Mouse (Mus musculus) thymus, postnatal 25 days (tissue): ENCODE measurements around the gene Pde6h.

ENCODE experiments used
- DNase-seq: peaks from one replicate; pipeline ENCODE4 v3.0.0; 2022

The Pde6h gene

GRCm38 (mm10) chr6:136986019-136986418 is 62.4 kb downstream of the Pde6h start:
- no peak for DNase-seq

GRCm38 (mm10) chr6:136986718-136987117 is 63.1 kb downstream of the Pde6h start:
- no peak for DNase-seq

GRCm38 (mm10) chr6:136988536-136989060 is 65.0 kb downstream of the Pde6h start:
- no peak for DNase-seq

DNA sequence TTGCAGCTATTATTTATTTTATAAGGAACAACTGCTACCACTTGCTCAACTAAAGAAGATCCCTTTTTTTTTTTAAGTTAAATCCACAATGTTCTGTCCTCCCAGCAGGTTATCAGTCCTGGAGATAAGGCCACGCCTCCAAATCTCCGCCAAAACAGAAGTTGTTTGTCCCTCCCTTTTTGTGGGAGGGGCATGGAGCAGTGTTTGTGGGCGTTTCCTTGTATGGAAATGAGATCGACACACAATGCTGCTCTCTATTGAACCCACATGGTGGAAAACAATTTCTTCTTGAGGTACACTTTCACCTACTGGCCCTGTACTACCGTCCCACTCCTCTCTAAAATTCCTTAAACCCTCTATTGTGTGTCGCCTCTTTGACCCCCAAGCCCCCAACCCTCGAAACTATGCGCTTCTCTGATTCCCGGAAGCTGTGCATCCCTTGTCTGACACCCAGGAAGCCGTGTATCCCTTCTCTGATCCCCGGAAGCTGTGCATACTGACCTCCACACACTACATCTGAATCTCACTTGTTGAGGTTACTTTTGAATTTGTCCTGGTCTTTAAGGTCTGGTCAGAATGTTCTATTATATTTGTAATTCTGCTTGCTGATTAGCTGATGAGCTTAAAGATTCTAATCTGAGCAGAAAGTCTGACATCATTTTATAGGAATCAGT is 66.3 kb downstream of the Pde6h start:
- no peak for DNase-seq

GRCm38 (mm10) chr6:136990557-136990956 is 66.9 kb downstream of the Pde6h start:
- no peak for DNase-seq

- no peak for DNase-seq
Observed at GRCm38 (mm10) chr6:136993574-136993973, 69.9 kb downstream of the Pde6h start.

- no peak for DNase-seq
Observed at GRCm38 (mm10) chr6:136995533-136995932, 71.9 kb downstream of the Pde6h start.

- DNase-seq, result no peak
Observed at GRCm38 (mm10) chr6:136996336-136996735, 72.7 kb downstream of the Pde6h start.

- DNase-seq, result no peak
Observed at GRCm38 (mm10) chr6:136998181-136998580, 74.5 kb downstream of the Pde6h start.

GRCm38 (mm10) chr6:136999009-136999408 is 75.4 kb downstream of the Pde6h start:
- DNase-seq, result no peak

DNA sequence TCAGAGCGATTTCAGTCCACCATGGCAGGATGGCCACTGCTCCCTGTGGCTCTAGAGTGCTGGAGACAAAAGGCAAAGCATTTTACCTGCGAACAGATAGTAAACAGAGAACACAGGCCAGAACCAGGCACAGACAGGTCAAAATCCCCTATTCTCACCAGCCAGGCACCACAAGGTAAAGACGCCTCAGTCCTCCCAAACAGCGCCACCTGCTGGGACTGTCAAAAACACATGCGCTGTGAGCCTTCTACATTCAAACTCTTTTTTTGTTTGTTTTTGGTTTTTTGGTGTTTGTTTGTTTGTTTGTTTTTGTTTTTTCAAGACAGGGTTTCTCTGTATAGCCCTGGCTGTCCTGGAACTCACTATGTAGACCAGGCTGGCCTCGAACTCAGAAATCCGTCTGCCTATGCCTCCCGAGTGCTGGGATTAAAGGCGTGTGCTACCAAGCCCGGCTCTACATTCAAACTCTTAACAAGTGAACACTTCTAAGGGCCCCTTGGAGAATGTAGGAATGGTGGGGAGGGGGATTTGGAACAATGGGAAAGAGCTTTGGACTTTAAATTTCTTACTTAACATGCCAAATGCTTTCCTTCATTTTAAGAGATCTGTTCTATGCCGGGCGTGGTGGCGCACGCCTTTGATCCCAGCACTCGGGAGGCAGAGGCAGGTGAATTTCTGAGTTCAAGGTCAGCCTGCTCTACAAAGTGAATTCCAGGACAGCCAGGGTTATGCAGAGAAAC is 76.2 kb downstream of the Pde6h start:
- peak; percentile 21 for DNase-seq

GRCm38 (mm10) chr6:137000706-137001105 is 77.1 kb downstream of the Pde6h start:
- no peak for DNase-seq

GRCm38 (mm10) chr6:137001267-137002168 is 77.9 kb downstream of the Pde6h start:
- DNase-seq, result no peak

DNA sequence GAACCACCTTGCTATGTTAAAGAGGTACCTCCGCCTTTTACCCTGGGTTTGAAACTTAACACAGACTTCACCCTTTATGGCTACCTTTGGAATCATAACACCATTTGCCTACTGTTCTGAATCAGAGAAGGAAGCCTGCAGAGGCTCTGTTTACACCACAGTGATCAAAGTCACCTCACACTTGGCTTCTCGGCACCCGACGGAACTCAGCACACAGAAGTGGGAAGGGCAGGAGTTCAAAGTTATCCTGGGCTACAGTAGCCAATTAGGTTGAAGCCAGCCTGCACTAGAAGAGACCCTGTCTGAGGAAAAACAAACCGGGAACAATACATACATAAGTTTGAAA is 78.5 kb downstream of the Pde6h start:
- no peak for DNase-seq

DNA sequence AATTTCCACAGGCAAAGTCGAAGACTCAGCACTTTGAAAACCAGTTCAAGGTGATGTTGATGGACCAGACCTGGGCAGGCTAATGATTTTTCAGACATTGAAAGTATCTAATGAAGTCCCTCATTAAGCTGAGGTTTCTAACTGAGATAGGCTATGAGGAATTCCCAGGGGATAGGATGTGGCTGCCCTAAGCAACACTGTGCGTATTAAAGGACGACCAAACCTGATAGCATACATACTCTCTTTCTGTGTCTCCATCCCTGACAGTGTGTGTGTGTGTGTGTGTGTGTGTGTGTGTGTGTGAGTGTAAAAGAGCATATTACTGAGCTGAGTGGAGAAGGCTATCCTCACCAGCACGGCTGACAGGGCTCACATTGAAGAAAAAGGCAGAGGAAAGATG is 80.7 kb downstream of the Pde6h start:
- no peak for DNase-seq

DNA sequence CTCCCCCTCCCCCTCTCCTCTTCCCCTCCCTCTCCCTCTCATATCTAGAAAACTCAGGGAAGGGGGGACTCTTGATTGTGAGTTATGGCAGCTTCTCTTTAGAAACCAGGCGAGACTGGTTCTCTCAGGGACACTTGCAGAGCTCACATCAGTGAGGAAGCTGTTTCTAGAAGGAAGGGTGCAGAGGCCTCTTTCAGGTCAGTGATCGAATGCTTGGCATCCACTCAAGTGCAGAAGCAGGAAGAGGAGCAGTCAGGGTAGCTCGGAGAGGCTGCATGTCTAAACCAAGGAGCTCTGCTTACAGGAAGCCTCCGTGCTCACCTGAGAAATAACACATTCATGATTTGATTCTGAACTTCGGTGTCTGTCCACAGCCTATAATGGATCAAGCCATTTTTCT is 87.6 kb downstream of the Pde6h start:
- DNase-seq, result no peak

- no peak for DNase-seq
Observed at GRCm38 (mm10) chr6:137014346-137014745, 90.7 kb downstream of the Pde6h start.

- no peak for DNase-seq
Observed at GRCm38 (mm10) chr6:137017216-137017973, 93.8 kb downstream of the Pde6h start.
